Mouse (Mus musculus): ENCODE data around the gene Cldn20. TPM values are rescaled to one million over a fixed set of nuclear protein-coding genes. Genes with fewer than 3 reads are reported as not detected.

The Cldn20 gene
- total RNA-seq, 2 experiments from 2014 or later = not detected

DNA sequence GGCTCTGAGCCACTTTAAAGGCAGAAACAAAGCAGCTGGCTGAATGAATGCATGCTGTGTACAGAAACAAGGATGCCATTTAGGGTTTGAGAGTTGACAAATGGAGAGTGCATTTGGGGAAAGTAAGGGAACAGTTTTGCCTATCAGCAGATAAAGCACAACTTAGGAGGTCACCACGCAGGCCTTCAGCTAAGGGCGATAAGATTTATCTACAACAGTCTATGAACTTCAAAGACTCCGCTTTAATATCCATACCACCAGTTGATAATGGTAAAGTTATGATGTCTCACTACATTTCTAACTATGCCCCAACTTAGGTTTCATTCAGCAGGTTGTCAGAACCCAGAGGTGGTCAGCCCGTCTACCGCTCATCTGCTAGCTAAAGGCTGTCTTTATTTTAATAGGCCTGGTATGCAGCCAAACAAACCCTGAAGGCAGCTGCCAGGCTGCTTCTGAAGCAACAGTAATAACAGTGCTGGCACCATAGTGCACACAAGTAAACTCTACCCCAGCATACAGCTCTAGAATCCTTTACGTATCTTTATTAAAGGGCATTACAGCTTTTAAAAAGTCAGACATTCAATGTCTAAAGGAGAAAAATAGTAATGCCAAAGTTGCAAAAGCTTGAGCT lies 4.4 kb upstream of the Cldn20 start:
- intact Hi-C loops (cut with DNase I) = no loop called here
- DNase-seq = no peak

GRCm38 (mm10) chr17:3529523-3529922 lies 2.8 kb upstream of the Cldn20 start:
- intact Hi-C loops (cut with DNase I) = no loop called here
- DNase-seq = no peak

DNA sequence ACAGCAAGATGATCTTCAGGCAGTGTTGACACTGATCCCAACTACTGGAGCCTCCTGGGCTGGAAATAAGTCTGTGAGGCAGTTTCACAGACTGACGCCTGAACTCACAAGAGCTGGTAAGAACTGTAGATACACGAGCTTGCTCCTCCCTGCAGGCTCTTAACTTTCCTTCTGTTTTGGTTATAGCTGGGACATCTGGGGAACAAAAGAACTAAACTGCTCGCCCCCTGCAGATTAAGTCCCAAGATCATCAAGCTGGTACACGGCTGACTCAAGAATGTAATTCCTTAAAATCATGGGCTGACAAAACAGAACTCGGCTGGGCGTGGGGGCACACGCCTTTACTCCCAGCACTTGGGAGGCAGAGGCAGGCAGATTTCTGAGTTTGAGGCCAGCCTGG lies 1.8 kb upstream of the Cldn20 start:
- DNase-seq = no peak
- intact Hi-C loops (cut with DNase I) = no loop called here

DNA sequence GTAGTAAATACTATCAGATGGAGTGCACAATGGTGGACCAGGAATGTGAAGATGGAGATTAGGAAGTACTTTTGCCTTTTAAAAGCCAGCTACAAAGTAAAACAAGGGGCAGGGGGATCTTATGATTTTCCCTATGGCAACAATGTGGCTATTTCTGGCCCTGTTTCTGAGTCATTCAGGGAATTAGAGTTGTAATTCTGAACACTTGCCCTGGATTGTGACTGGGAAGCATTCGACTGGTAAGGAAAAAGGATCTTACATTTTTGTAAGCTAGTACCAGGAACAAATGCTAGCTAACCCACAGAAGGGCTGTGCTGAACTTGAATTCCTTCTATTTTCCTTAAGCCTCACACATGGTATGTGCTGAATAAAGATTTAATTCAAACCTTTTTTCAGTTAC lies 713 bp upstream of the Cldn20 start:
- DNase-seq = no peak
- intact Hi-C loops (cut with DNase I) = no loop called here

- DNase-seq = no peak
- intact Hi-C loops (cut with DNase I) = no loop called here
Observed at GRCm38 (mm10) chr17:3533425-3533824, 1.1 kb downstream of the Cldn20 start.

DNA sequence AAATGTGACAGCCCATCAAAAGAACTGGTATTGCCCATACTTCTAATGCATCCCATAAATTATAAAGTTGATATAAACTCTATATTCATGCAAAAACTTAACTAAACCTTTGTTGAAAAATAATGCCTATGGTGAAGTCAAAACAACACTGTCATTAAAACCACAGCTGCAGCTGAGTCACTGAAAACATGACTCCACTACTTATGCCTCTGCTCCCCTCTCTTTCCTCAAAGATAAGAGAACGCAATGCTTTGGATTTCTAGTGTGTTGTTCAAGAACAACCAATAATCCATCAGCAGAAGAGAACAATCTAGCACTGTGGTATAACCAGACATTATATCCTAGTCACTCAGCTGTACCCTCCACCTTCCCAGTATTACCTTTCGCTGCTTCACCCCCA lies 8.0 kb downstream of the Cldn20 start:
- intact Hi-C loops (cut with DNase I) = no loop called here
- DNase-seq = no peak

DNA sequence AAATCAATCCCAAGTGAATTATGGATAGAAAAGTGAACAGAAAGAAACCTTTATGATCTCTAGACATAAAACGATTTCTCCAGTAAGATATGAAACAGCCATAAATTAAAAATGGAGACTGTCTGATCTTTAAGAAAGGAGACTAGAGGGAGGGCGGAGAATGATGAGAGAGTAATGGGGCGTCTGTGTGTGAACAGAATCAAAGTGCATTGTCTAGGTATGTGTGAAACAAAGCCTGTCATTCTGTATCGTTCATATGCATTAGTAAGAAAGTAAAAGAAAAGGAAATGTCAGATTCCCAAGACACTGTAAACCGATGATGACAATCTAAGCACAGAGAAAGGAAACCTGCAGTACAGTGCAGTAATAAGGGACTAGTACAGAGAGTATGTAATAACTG lies 8.7 kb downstream of the Cldn20 start:
- no peak for DNase-seq
- intact Hi-C loops (cut with DNase I) = no loop called here

DNA sequence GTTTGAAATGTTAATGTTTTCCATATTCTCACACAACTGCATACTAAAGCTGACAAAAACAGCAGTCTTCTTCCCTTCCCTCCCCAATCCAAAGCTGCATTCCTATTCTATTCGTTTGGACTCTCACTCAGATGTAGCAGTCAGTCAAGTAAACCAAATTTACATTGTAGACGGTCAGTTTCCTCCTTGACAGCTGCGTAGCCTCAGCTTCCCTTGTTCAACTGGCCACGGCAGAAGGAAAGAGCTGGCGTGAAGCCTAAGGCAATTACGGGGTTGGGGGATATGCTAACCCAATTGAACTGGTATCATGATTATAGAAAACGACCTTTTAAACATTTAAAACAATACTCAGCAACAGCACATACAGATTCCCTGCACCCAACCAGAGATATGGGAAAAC lies 15.4 kb downstream of the Cldn20 start:
- DNase-seq = no peak
- intact Hi-C loops (cut with DNase I) = no loop called here

DNA sequence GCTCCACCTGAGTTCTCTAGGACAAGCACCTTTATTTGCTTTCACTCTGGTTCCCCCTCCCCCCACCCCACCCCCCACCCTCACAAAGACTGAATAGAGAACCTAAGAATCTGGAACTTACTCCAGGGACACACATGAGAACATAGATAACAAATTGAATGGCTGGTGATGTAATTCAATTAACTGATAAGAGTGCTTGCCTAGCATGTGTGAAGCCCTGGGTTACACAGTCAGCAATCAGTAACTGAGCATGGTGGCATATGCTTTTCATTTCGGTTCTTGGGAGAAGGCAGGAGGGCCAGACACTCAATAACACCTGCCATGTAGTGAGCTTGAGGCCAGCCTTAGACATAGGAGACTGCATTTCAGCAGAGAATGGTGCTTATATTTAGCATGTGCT lies 23.9 kb downstream of the Cldn20 start:
- intact Hi-C loops (cut with DNase I) = no loop called here
- DNase-seq = no peak

DNA sequence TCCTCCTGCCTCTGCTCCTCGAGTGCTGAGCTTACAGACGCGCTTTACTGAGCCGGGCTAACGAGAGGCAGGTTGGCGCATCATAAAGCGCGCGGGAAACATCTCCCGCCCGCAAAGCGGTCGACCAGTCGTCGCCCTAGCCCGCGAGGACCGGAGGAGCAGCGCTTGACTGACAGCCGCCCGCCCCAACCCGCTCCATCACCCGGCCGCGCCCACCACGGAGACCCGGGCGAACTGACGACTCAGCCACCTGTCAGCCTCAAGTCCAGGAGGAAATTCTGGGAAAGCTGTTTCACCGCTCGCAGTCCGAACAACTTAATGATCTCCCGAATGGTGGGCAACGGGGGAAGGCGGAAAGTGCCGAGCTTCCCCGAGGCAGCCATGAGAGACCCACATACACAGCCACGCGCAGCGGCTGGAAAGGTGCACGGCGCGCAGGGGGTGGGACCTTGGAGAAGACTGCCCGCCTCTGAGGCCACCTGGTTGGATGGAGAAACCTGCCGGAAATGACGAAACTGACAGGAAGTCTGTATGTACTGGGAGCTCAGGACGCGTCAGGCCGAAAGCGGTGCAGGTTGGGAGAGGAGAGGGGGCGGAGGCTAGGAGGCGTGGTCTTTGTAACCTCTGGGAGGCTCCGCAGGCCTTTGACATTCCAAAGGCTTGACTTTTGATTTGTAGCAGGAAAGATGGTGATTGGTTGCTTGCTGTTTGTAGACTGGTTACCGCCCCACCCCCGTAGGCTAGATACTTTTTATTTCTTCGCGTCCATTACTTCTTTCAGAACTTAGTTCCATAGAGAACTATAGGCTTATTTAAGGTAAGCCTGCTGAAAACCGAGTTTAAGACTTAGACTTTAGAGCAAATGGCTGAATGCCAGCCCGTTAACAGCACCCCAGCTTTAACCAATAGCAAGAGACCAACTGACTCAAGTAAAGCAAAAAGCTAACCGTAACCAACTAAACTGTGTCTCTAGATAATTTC lies 25.3 kb downstream of the Cldn20 start, which contains the start of gene Tfb1m:
TSS of gene Tfb1m (minus strand) at position 451 of the 981 bp plus-strand sequence.
- peak; percentile 95 to 98 for DNase-seq
- intact Hi-C loops (cut with DNase I) = no loop called here

DNA sequence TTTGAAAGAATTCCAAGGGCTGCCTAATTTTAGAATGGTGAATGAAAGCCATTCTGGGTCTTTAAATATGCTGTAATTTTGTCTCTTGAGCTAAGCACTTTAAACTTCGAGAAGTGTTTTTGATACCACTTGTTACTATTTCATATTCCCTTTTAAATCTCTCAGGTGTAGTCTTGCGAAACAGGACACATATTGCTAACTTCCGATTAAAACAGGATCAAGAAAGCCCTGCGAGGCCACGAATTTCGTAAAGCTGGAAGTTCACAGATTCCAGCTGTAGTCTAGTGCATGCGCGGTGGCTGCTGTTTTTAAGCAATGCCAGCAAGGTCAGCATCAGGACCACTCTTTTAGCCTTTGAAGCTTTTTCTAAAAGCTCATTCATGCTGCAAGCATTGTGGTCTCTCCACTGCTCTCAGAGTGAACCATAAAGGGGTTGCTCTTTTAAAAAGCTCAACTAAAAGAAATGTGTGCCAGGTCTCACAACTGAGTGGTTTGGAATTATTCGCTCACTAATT lies 26.1 kb downstream of the Cldn20 start:
- intact Hi-C loops (cut with DNase I) = no loop called here
- no peak for DNase-seq

- intact Hi-C loops (cut with DNase I) = loop anchor here (10.0 kb wide), 1 partner anchor 634 kb away; no protein-coding TSS in a partner anchor
- DNase-seq = no peak
Observed at GRCm38 (mm10) chr17:3560534-3560933, 28.2 kb downstream of the Cldn20 start.

GRCm38 (mm10) chr17:3562405-3562804 lies 30.1 kb downstream of the Cldn20 start:
- no peak for DNase-seq
- intact Hi-C loops (cut with DNase I) = loop anchor here (10.0 kb wide), 1 partner anchor 632 kb away; no protein-coding TSS in a partner anchor

GRCm38 (mm10) chr17:3570876-3571275 lies 38.5 kb downstream of the Cldn20 start:
- peak; percentile 68 to 81 for DNase-seq
- intact Hi-C loops (cut with DNase I) = loop anchor here (1.0 to 5.0 kb wide), 3 partner anchors 221 to 1826 kb away; no protein-coding TSS in a partner anchor

Other genes starting within 250 kb of the Cldn20 start
- gene Tiam2, start 206.0 kb upstream of the Cldn20 start, total RNA-seq (2021) = 1 to 10 TPM; 1.4 to 2.3 TPM
- gene Tfb1m, start 25.2 kb downstream of the Cldn20 start, total RNA-seq (2021) = 10 to 100 TPM; 11.2 to 11.4 TPM
- gene Nox3, start 163.7 kb downstream of the Cldn20 start, total RNA-seq (2021) = not detected